Mouse (Mus musculus): ENCODE measurements around the gene Cd300a.

Gene Cd300a

DNA sequence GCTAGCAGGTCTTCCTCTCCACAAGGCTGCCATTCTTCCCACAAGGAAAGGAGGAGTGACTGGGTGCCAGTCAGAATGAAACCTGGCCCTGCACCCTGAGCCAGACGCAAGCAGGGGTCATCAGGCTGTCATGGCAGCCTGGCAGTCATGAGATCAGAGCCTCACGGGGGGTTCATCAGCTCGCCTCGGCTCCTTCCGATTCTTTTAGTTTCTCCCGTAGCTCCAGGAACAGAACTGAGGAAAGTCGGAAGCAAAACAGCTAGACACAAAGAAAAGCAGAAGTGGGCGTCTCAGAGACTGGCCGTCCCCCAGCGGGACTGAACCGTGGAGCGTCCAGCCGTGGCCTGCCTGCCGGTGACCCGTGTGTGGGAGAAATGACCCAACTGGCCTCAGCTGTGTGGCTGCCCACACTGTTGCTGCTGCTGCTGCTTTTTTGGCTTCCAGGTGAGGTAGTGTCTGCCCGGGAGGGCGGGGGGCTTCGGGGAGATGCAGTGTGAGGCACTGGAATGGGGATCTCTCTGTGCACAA is at the start of gene Cd300a:
Cd300a (plus strand) TSS at position 51 of the 528 bp plus-strand sequence.
- no peak for DNase-seq

GRCm38 (mm10) chr11:114843818-114844463 is 45.9 kb upstream of the Cd300a start:
- no peak for DNase-seq

DNA sequence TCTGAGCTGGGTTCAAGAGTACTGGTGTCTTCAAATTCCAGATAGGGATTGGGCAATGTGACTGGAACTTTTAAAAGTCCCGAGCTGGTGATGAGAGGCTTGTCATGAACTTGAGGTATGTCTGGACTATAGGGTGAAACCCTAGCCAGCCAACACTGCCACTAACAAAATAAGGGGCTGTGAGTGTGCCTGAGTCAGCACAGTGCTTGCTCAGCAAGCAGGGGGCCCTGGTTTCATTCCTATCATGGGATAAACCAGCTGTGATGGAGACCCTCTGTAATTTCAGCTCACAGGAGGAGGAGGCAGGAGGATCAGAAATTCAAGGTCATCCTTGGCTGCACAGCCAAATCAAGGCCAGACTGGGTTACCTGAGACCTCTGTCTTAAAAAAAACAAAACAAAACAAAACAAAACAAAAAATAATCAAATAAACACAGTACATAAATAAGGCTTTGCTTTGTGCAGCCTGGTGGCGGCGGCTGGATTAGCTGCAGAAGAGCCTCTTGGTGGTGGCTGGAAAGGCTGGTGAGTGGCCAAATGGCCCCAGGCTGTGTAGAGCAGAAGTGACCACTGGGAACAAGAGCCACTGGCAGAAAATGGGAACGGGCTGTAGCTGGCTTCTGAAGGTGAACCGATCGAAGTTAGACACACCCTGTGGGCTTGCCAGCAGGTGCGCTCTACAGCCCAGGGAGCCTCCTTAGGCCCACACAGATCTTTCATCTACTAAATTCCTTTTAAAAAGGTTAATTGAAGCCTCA is 45.2 kb upstream of the Cd300a start:
- DNase-seq = no peak

DNA sequence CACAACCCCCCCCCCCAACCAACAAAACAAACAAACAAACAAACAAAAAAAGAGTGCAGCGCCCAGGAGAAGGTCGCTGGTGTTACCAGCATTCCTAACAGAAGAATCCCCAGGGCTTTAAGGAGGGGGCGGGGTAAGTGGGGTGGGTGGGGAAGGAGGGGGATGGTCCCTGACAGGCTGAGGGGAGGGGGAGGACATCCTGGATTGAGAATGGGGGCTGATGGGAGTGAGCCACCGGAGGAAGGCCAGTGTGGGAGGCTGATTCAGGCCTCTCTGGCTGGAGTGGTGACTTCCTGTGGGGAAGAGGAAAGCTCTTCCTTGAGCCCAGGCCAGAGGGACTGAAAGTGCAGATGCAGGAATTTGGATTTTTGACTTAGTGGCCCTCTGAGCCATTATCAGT is 43.5 kb upstream of the Cd300a start:
- no peak for DNase-seq

- DNase-seq = no peak
Measured at GRCm38 (mm10) chr11:114847008-114847407, 42.8 kb upstream of the Cd300a start.

- DNase-seq = no peak
Measured at GRCm38 (mm10) chr11:114849572-114849971, 40.3 kb upstream of the Cd300a start.

DNA sequence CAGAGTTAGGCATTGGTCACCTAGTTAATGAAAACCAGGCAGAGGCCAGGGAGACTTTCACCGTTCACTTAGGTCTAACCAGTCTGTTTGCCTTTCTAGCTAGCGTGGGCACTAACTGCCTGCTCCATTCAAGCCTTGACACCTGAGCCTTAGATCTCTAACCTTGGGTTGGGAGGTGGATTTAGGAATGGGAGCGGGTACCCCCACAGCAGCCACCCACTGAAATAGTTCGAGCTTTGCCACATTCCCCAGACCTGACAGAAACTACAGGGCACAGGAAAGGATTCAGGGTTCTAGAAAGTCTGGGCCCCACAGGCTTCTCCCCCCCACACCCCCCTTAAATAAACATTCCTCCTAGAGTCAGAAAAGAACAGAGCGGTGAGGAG is 39.8 kb upstream of the Cd300a start:
- peak; percentile 73 for DNase-seq

GRCm38 (mm10) chr11:114850452-114851268 is 39.2 kb upstream of the Cd300a start, which contains the start of gene Gprc5c:
Gene Gprc5c (plus strand): TSS chr11:114851152.
- DNase-seq = peak; percentile 81

- DNase-seq = no peak
Measured at GRCm38 (mm10) chr11:114851269-114851607, 38.6 kb upstream of the Cd300a start.

DNA sequence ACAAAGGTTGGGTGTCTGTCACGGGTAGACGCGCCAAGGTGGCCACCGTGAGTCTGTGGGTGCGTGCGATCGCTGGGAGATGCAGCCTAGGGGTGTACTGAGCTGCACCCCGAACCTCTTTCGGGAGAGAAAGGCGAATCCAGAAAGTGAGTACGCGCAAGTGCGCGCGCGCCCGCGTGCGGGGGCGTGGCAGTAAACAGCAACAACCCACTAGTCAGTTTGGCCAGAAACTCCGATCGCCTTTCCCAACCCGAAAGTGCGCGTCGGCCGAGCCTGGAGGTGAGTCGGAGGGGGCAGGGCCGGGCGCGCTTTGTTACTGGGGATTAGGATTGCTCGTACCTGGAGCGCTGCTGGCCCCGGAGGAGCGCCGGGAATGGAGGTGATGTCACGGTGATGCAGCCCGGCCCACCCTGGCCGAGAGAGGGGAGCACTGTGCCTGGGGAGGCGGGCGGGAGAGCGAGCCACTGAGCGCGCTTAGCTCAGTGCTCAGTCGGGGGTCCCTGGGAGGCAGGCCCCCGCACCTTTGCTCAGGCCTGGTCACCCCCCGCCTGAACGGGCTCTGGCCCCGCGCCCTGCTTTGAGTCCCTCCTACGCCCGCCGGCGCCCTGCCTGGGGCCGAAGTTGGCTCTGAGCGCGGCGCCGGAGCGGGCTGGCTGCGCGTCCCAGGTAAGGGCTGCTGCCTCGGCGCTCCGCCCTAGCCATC is 38.1 kb upstream of the Cd300a start:
- peak; percentile 92 for DNase-seq

DNA sequence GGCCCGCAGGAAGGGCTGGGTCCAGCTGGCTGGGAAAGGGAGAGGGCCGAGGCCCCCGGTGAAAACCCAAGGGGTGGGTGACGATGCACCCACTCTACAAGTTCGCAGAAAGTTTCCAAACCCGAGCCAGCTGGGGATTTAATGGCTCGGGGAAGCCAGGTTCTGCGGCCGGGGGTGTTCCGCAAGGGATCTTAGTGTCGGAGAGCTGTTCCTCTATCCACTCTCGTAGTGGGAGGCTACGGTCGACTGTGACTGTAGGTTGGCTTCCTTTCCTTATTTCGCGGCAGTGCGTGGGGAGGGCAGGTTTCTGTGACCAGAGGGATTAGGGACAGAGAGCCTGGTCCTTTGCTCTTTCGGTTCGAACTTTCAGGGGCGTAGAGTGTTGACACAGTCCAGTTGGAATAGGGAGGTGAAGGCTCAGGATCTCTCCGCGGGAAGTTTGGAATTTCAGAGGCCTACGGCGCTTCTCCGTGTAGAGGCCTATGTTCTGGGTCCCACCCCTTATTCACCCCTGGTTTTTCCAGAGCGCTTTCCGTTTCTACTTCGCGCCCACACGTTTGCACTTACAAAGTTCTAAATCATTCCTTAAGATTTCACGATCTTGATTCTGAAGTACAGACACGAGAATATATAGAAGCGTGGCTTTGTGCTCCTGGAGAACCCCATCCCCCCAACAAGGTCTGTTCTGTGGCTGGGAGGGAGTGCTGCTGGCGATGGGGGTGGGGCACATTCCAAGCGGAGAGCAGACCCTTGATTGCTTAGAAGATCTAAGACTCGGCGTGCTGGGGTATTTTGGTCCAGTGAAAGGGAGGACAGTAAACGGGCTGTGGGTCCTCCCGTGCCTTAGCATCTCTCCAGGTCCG is 37.3 kb upstream of the Cd300a start:
- DNase-seq = no peak

DNA sequence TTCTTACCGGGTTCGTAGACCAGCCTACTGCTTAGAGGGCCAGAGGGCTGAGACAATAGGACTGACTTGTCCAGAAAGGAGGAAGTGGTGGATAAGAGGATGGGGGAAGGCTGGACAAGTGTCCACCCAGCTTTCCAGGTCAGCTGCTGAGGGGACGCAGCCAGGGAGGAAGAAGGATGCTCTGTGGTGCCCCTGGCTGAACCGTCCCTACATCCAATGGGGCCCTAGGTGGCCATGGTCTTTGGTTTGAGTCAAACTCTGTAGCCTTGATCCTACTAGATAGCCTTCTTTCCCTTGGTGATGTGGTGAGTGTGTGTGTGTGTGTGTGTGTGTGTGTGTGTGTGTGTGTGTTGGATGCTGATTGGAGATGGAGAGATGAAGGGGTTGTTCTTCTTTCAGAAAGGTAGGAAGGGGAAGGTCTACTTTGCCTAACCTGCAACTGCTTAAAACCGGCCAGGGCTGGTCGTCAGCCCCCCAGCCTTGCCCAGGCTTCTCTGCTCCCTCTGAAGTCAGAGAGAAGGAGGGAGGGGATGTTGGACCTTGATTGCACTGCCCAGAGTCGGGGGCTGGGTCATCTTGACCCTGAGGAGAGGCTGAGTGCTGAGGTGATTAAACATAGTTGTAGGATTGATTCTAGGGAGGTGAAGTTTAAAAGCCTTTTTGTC is 36.5 kb upstream of the Cd300a start:
- DNase-seq = no peak

- DNase-seq = no peak
Measured at GRCm38 (mm10) chr11:114854581-114854980, 35.3 kb upstream of the Cd300a start.

- no peak for DNase-seq
Measured at GRCm38 (mm10) chr11:114856125-114856524, 33.7 kb upstream of the Cd300a start.

GRCm38 (mm10) chr11:114858641-114859040 is 31.2 kb upstream of the Cd300a start:
- no peak for DNase-seq

GRCm38 (mm10) chr11:114861057-114861456 is 28.8 kb upstream of the Cd300a start:
- DNase-seq = no peak

- no peak for DNase-seq
Measured at GRCm38 (mm10) chr11:114862687-114863086, 27.2 kb upstream of the Cd300a start.

DNA sequence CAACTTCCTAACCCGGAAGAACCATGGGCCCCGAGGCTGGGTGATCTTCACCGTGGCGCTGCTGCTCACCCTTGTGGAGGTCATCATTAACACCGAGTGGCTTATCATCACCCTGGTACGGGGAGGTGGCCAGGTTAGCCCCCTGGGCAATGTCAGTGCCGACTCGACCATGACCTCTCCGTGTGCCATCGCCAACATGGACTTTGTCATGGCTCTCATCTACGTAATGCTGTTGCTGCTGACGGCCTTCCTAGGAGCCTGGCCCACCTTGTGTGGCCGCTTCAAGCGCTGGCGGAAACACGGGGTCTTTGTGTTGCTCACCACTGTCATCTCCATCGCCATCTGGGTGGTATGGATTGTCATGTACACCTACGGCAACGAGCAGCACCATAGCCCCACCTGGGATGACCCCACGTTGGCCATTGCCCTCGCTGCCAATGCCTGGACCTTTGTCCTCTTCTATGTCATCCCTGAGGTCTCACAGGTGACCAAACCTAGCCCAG is 25.9 kb upstream of the Cd300a start:
- no peak for DNase-seq

GRCm38 (mm10) chr11:114865999-114866398 is 23.8 kb upstream of the Cd300a start:
- peak; percentile 73 for DNase-seq

- DNase-seq = peak; percentile 82
Measured at GRCm38 (mm10) chr11:114866486-114867360, 23.1 kb upstream of the Cd300a start.
